Mouse (Mus musculus) spleen, embryonic (tissue): Measurements from ENCODE around the gene Srsf4.

Experiments used
- CTCF ChIA-PET: fragments of 350-600 bp; sonication (Branson Sonifier 250); formaldehyde crosslinking; loops from one replicate; lab custom pipeline; 2022; lab: Charles Lee

Gene Srsf4

GRCm38 (mm10) chr4:131914046-131914643, 40.7 kb downstream of the Srsf4 start:
- CTCF ChIA-PET, result no interaction called here

GRCm38 (mm10) chr4:131914891-131915469, 41.6 kb downstream of the Srsf4 start:
- CTCF ChIA-PET, result interaction anchor here (0.6 kb wide), 1 partner anchor 252 kb away, joined by 3 read pairs; no protein-coding TSS in a partner anchor

- CTCF ChIA-PET, result interaction anchor here (1.3 kb wide), 1 partner anchor 14 kb away, joined by 3 read pairs; no protein-coding TSS in a partner anchor
Observed at GRCm38 (mm10) chr4:131915821-131916328, 42.5 kb downstream of the Srsf4 start.

GRCm38 (mm10) chr4:131916425-131916824, 43.0 kb downstream of the Srsf4 start:
- CTCF ChIA-PET, result interaction anchor here (0.6 to 1.3 kb wide), 2 partner anchors 14 to 162 kb away, joined by 3 read pairs; no protein-coding TSS in a partner anchor

- CTCF ChIA-PET, result interaction anchor here (0.5 to 1.3 kb wide), 4 partner anchors 13 to 531 kb away, joined by 3 to 7 read pairs (median 3); no protein-coding TSS in a partner anchor
Observed at GRCm38 (mm10) chr4:131917010-131917555, 43.7 kb downstream of the Srsf4 start.

GRCm38 (mm10) chr4:131918026-131918533, 44.7 kb downstream of the Srsf4 start:
- CTCF ChIA-PET, result interaction anchor here (0.5 kb wide), 1 partner anchor 130 kb away, joined by 7 read pairs; no protein-coding TSS in a partner anchor

- CTCF ChIA-PET, result interaction anchor here (0.8 kb wide), 1 partner anchor 948 kb away, joined by 10 read pairs; no protein-coding TSS in a partner anchor
Observed at GRCm38 (mm10) chr4:131918711-131919500, 45.5 kb downstream of the Srsf4 start.

DNA sequence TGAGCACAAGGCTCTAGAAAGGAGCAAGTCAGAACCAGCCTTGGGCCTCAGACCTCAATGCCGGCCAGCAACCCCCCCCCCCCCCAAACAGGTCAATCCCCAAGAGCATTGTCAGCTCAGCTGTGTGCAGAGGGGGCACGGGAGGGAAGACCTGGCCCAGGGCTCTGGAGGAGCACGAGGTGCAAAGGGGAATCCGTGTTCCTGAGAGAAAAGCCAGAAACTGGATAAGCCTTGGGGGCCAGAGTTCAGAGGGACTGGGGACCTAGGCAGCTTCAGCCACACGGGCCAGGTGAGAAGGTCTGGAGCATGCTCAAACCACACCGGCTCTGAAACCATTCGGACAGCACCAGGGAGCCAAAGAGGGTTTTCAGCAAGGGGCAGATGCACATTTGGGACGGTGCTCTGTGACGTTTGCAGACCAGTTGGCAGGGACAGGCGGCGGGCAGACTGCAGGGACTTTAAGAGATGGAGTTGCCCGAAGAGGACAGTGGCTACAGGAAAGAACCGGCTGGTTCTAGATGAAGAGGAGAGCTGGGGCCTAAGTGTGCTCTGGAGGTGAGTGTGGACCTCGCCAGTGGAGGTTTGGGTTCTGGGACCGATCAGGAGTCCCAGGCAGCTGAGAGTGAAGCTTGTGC, 46.2 kb downstream of the Srsf4 start:
- CTCF ChIA-PET, result interaction anchor here (0.6 to 0.8 kb wide), 2 partner anchors 8 to 948 kb away, joined by 4 to 10 read pairs; no protein-coding TSS in a partner anchor

- CTCF ChIA-PET, result interaction anchor here (0.6 kb wide), 1 partner anchor 9 kb away, joined by 4 read pairs; no protein-coding TSS in a partner anchor
Observed at GRCm38 (mm10) chr4:131920141-131920594, 46.8 kb downstream of the Srsf4 start.

DNA sequence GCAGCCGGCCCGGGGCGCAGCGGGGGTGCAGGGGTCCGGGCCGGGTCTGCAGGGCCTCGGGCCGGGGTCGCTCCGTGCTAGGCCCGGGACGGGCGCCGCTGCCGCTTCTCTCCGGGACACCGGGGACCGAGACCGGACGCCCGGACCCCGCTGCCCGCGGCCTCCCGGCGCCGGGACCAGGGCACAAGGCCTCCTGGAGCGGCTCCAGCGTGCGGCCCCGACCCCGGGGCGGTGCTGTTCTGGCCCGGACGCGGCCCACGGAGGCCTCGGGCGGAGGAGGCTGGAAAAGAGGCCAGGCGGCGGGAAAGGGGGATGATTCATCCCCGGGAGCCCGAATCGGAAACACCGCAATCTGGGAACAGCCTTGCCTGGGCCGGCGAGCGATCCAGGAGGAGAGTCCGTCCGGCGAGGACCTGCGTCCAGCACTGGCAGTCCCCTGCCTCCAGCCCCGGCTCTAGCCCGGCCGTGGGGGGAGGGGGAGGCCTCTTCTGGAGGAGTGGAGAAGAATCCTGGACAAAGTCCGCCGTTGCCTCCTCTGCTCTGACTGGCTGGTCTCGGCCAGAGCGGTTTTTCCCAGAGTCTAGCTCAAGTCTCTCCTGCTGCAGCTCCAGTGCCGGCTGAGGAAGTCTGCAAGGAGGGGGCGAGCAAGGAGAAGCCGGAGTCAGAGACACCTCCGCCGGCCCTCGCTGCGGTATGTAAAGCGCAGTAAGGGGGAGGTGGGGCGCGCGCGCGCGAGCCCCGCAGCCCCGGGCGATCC, 47.4 kb downstream of the Srsf4 start:
- CTCF ChIA-PET, result no interaction called here

- CTCF ChIA-PET, result no interaction called here
Observed at GRCm38 (mm10) chr4:131921461-131922346, 48.3 kb downstream of the Srsf4 start, which contains the start of gene Tmem200b. Tmem200b (plus strand) TSS chr4:131921771.

DNA sequence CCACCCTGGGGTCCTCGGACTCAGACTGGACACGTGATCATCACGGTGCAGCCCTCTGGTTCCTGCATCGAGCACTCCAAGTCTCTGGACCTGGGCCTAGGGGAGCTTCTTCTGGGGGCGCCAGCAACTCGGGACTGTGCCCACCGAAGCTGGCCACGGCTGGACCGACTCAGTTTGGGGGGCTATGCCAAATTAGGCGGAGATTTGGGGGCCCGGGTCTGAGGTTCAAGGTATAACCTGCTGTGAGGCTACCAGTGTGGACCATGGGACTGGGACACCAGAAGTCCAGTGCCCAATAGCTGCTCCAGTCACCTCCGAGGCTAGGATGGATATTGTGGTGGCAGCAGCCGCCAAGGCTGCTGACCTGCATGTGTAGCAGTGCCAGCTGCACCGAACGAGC, 49.0 kb downstream of the Srsf4 start:
- CTCF ChIA-PET, result no interaction called here

- CTCF ChIA-PET, result no interaction called here
Observed at GRCm38 (mm10) chr4:131924096-131924810, 50.8 kb downstream of the Srsf4 start.

GRCm38 (mm10) chr4:131929146-131929545, 55.7 kb downstream of the Srsf4 start:
- CTCF ChIA-PET, result interaction anchor here (0.6 kb wide), 1 partner anchor 11 kb away, joined by 3 read pairs; no protein-coding TSS in a partner anchor

- CTCF ChIA-PET, result no interaction called here
Observed at GRCm38 (mm10) chr4:131939459-131939858, 66.0 kb downstream of the Srsf4 start.

GRCm38 (mm10) chr4:131940846-131941245, 67.4 kb downstream of the Srsf4 start:
- CTCF ChIA-PET, result no interaction called here

DNA sequence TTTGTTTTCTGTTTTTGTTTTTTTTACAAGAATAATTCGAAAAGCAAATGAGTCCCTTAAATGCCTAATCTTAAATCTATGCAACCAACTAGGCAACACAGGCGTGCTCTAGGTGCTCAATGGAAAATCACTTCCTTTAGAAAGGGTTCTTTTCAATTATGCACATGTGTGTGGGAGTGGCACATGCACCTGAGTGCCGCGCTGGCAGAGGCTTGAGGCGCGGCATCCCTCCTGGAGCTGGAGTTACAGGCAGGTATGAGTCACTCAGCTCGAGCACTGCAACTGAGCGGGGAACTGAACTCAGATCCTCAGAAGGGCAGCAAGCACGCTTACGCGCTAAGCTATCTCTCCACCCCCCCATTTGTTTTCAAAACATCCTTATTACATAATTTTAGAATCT, 74.4 kb downstream of the Srsf4 start:
- CTCF ChIA-PET, result no interaction called here

DNA sequence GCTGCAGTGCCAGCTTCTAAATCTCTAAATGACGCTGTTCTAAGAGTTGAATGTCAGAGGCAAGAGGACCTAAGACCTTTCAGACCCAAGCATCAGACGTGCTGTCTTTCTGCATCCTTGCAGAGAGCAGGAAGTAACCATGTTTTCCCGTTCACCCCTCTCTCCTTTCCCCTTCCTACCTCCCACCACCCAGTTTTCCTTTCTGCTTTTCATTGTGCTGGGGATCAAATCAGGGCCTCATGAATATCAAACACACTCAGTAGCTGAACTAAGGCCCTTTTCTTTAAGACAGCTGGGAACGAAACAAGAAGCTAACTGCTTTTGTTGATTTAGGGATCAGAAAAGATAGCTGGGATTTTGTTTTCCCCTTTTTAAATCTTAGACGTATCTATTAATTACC, 76.5 kb downstream of the Srsf4 start:
- CTCF ChIA-PET, result no interaction called here
